Mouse (Mus musculus) hindbrain, embryonic 15.5 days (tissue): ENCODE results near the gene Fbxo30. TPM values are rescaled to one million over a fixed set of nuclear protein-coding genes. Genes with fewer than 3 reads are reported as not detected.
A peak's percentile ranks its signal among the peaks of the same experiment; 100 is the strongest.

Source experiments
- ATAC-seq: fragments of 200-750 bp; cut with Nextera tagmentation; 2 replicates; pipeline ENCODE4 v1.8.0; 2017; ENCODE audit warnings: low read depth, moderate number of reproducible peaks, moderate TSS enrichment; ENCODE audit not compliant: low FRiP score
- H3K27ac ChIP-seq: fragments of 300-500 bp; sonication (generic); replicated peaks from 2 replicates; pipeline ENCODE4 v1.5.1; 2015; ENCODE audit warnings: mild to moderate bottlenecking, inconsistent platforms
- H3K27me3 ChIP-seq: fragments of 300-500 bp; sonication (generic); 2 replicates; pipeline ENCODE4 v1.6.1; 2015; ENCODE audit warnings: control low read depth, inconsistent platforms
- H3K36me3 ChIP-seq: fragments of 300-500 bp; sonication (generic); 2 replicates; pipeline ENCODE4 v1.6.1; 2015; ENCODE audit warnings: control low read depth, inconsistent platforms
- H3K4me1 ChIP-seq: fragments of 300-500 bp; sonication (generic); replicated peaks from 2 replicates; pipeline ENCODE4 v1.6.1; 2015; ENCODE audit warnings: control low read depth, inconsistent platforms
- H3K4me2 ChIP-seq: fragments of 300-500 bp; sonication (generic); 2 replicates; pipeline ENCODE4 v1.6.1; 2015; ENCODE audit warnings: moderate library complexity, mild to moderate bottlenecking, inconsistent platforms
- H3K4me3 ChIP-seq: fragments of 300-500 bp; sonication (generic); 2 replicates; pipeline ENCODE4 v1.5.1; 2015; ENCODE audit warnings: mild to moderate bottlenecking, inconsistent platforms
- H3K9ac ChIP-seq: fragments of 300-500 bp; sonication (generic); 2 replicates; pipeline ENCODE4 v1.6.1; 2015; ENCODE audit warnings: inconsistent platforms
- H3K9me3 ChIP-seq: fragments of 300-500 bp; sonication (generic); 2 replicates; pipeline ENCODE4 v1.6.1; 2016; ENCODE audit warnings: control low read depth, inconsistent platforms
- WGBS: fragments of 180-500 bp; shearing (Covaris S2); methylation state at CpG from one replicate; pipeline ENCODE4 v1.1.7; 2015; 5-methylcytosine and 5-hydroxymethylcytosine counted together
- polyA plus RNA-seq: library from polyadenylated mRNA; unstranded; fragments of >200 nt; fragmentation: Nextera tagmentation; extraction: Ambion mirVana; gene quantifications from 2 replicates; pipeline ENCODE4 v1.2.1, GENCODE M21; 2015

The Fbxo30 gene
- polyA plus RNA-seq, 1 experiment from 2014 or later, result 19.6 TPM

DNA sequence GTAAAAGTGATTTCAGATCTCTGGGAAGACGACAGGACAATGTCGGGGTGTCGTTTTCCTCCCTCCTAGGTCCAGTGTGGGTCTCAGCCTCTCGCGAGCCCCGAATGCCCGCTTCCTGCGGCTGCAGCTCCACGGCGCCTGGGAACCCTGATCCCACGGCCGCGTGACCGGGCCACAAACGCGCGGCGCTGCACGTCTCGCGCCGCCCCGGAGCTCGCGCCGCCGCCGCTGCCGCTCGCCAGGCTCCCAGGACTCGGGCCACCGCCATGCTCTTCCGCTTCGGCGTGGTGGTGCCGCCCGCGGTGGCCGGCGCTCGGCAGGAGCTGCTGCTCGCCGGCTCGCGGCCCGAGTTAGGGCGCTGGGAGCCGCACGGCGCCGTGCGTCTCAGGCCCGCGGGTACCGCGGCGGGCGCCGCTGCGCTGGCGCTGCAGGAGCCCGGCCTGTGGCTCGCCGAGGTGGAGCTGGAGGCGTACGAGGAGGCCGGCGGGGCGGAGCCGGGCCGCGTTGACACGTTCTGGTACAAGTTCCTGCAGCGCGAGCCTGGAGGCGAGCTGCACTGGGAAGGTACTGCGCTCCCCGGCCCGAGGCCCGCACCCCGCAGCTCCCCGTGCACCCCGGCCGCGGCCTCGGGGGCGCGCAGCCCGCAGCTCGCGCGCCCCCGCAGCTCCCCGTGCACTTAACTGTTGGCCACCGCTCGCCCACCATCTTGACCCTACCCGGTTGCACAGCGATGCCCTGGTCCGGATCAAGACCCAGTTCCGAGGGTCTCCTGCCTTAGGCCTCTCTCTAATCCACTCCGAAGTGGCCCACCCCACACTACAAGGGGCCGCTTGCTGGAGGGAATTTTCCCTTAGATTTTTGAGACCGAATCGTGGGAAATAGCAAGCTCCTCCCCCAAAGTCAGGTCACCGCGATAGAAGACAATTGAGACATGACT lies 62.3 kb downstream of the Fbxo30 start, which contains the start of gene Epm2a:
Gene Epm2a (plus strand): TSS at position 200 of the 937 bp plus-strand sequence.
- Histone ChIP-seq H3K9me3 (no peaks in the 10 kb centered on the region), H3K4me3 (peak within 1 kb of the TSS; percentile 78), H3K4me1 (peaks cover 16% of the 10 kb centered on the region; the same call in 1 of the 2 replicates), H3K27me3 (no peaks in the 10 kb centered on the region), H3K9ac (peak within 1 kb of the TSS; percentile 90), H3K27ac (peak within 1 kb of the TSS; percentile 96), H3K36me3 (no peaks in the 10 kb centered on the region), H3K4me2 (peak within 1 kb of the TSS; percentile 69)
- under 1% methylated on average over 99 of the region's 106 CpGs for WGBS
- peak; percentile 97 for ATAC-seq

DNA sequence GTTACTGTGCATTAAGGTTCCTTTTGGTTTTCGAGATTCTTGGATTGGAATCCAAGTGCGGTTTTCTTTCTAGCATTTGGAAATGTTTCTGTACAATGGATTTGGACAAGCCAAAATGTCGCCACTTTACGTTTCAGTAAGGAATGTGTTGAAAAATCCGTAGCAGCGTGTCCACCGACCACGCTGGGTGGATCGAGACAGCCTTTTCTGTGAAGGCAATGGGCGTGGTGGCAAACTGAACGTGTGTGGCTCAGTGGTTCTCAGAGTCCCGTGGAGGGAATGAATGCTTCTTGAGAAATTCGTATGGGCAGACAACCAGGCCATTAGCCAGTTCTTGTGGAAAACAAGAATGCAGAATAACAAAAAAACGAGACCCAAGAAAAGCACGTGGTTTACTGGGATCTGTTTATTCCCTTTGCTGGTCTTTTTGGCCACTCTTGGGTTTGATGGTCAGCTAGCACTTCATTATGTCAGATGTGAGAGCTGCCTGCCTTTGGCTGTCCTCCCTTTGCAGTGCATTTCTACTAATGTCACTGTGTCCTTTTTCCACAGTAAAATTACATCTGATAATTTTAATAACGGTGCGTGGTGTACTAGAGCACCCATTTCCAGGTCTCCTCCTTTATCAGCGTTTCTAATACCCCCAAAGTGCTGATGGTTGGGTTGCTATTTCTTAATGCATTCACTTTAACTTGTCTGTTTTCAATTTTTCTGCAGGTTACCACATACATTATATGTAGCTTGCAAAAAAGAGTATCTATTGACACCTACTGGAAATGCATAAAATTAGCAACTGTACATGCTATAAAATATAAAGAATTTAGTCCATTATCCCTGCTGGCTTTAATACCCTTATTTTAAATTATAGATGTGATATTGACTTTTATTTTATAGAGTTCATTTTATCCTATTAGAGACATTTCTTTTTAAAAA lies 63.7 kb downstream of the Fbxo30 start:
- H3K9ac ChIP-seq, result no peak overlapping the region
- peak overlapping the region; percentile 69; the same call in 1 of the 2 replicates for H3K4me2 ChIP-seq
- H3K27ac ChIP-seq, result no peak overlapping the region
- no peak for ATAC-seq
- WGBS, result 81% methylated on average over 18 of the region's 18 CpGs
- H3K9me3 ChIP-seq, result no peaks in the 10 kb centered on the region
- H3K4me3 ChIP-seq, result no peak overlapping the region
- no peaks in the 10 kb centered on the region for H3K27me3 ChIP-seq
- H3K4me1 ChIP-seq, result peaks cover 16% of the 10 kb centered on the region; the same call in 1 of the 2 replicates
- H3K36me3 ChIP-seq, result no peaks in the 10 kb centered on the region

Other genes starting within 250 kb of the Fbxo30 start
- gene Grm1, start 199.0 kb upstream of the Fbxo30 start, polyA plus RNA-seq, result 9.9 and 10.7 TPM in 2 replicates
- gene Shprh, start 131.9 kb upstream of the Fbxo30 start, polyA plus RNA-seq, result 18.4 and 19.5 TPM in 2 replicates
- gene Epm2a, start 62.1 kb downstream of the Fbxo30 start, polyA plus RNA-seq, result 1.3 and 1.5 TPM in 2 replicates